Mouse (Mus musculus): ENCODE measurements around the gene Glcci1. TPM values are rescaled to one million over a fixed set of nuclear protein-coding genes. Genes with fewer than 3 reads are reported as not detected.

The Glcci1 gene
- 6.3 and 7.9 TPM in 2 replicates for polyA plus RNA-seq (2015; fragmentation: Nextera tagmentation; extraction: Ambion mirVana)

- H3K27me3 ChIP-seq (ENCODE audit: insufficient read depth, low read length), result no peaks in the 10 kb centered on the region
- peaks cover 24% of the 10 kb centered on the region for H3K4me1 ChIP-seq (ENCODE audit: insufficient read depth, low read length)
- peak within 1 kb of the TSS; percentile 78 for H3K4me2 ChIP-seq (replicated peaks; ENCODE audit: low read depth, low read length)
- peak; percentile 90 for ATAC-seq (ENCODE audit: low FRiP score, low TSS enrichment)
- H3K27ac ChIP-seq (ENCODE audit: low read length), result peak within 1 kb of the TSS; percentile 99
- H3K9ac ChIP-seq (replicated peaks; ENCODE audit: low read length), result peak within 1 kb of the TSS; percentile 98
- WGBS, result 1% methylated on average over 14 of the region's 69 CpGs
- no peaks in the 10 kb centered on the region for H3K9me3 ChIP-seq (ENCODE audit: low read length)
- peak within 1 kb of the TSS; percentile 91 for H3K4me3 ChIP-seq (ENCODE audit: low read length)
- no peaks in the 10 kb centered on the region for H3K36me3 ChIP-seq (ENCODE audit: insufficient read depth, low read length)
These were observed at the start of gene Glcci1 for GRCm38 (mm10) chr6:8509551-8509950. Gene Glcci1 (plus strand): TSS chr6:8509600.

- Histone ChIP-seq H3K4me2 (replicated peaks; ENCODE audit: low read depth, low read length) (no peak overlapping the region), H3K9ac (replicated peaks; ENCODE audit: low read length) (no peak overlapping the region), H3K4me3 (ENCODE audit: low read length) (no peak overlapping the region), H3K9me3 (ENCODE audit: low read length) (no peaks in the 10 kb centered on the region), H3K36me3 (ENCODE audit: insufficient read depth, low read length) (no peaks in the 10 kb centered on the region), H3K27ac (ENCODE audit: low read length) (no peak overlapping the region), H3K4me1 (ENCODE audit: insufficient read depth, low read length) (0 out of 2 replicates have a peak, but pooled peaks cover under 1% of the 10 kb centered on the region), H3K27me3 (ENCODE audit: insufficient read depth, low read length) (no peaks in the 10 kb centered on the region)
- peak; percentile 63; the same call in 1 of the 2 replicates for ATAC-seq (ENCODE audit: low FRiP score, low TSS enrichment)
- 70% methylated on average over 2 of the region's 2 CpGs for WGBS
These were observed 47.0 kb upstream of the Glcci1 start for GRCm38 (mm10) chr6:8462447-8462846.

GRCm38 (mm10) chr6:8465388-8465787 lies 44.0 kb upstream of the Glcci1 start:
- Histone ChIP-seq H3K4me1 (ENCODE audit: insufficient read depth, low read length) (peaks cover 13% of the 10 kb centered on the region), H3K4me2 (replicated peaks; ENCODE audit: low read depth, low read length) (no peak overlapping the region), H3K36me3 (ENCODE audit: insufficient read depth, low read length) (no peaks in the 10 kb centered on the region), H3K27ac (ENCODE audit: low read length) (no peak overlapping the region), H3K4me3 (ENCODE audit: low read length) (no peak overlapping the region), H3K9me3 (ENCODE audit: low read length) (no peaks in the 10 kb centered on the region), H3K27me3 (ENCODE audit: insufficient read depth, low read length) (no peaks in the 10 kb centered on the region), H3K9ac (replicated peaks; ENCODE audit: low read length) (no peak overlapping the region)
- ATAC-seq (ENCODE audit: low FRiP score, low TSS enrichment), result no peak
- 85% methylated on average over 1 of the region's 1 CpGs for WGBS

GRCm38 (mm10) chr6:8465985-8466384 lies 43.4 kb upstream of the Glcci1 start:
- no peak overlapping the region for H3K4me2 ChIP-seq (replicated peaks; ENCODE audit: low read depth, low read length)
- no peaks in the 10 kb centered on the region for H3K9me3 ChIP-seq (ENCODE audit: low read length)
- ATAC-seq (ENCODE audit: low FRiP score, low TSS enrichment), result no peak
- H3K4me3 ChIP-seq (ENCODE audit: low read length), result no peak overlapping the region
- peaks cover 13% of the 10 kb centered on the region for H3K4me1 ChIP-seq (ENCODE audit: insufficient read depth, low read length)
- 75% methylated on average over 5 of the region's 5 CpGs for WGBS
- no peak overlapping the region for H3K27ac ChIP-seq (ENCODE audit: low read length)
- H3K9ac ChIP-seq (replicated peaks; ENCODE audit: low read length), result no peak overlapping the region
- no peaks in the 10 kb centered on the region for H3K27me3 ChIP-seq (ENCODE audit: insufficient read depth, low read length)
- no peaks in the 10 kb centered on the region for H3K36me3 ChIP-seq (ENCODE audit: insufficient read depth, low read length)

- Histone ChIP-seq H3K9me3 (ENCODE audit: low read length) (no peaks in the 10 kb centered on the region), H3K36me3 (ENCODE audit: insufficient read depth, low read length) (no peaks in the 10 kb centered on the region), H3K9ac (replicated peaks; ENCODE audit: low read length) (no peak overlapping the region), H3K4me2 (replicated peaks; ENCODE audit: low read depth, low read length) (no peak overlapping the region), H3K4me3 (ENCODE audit: low read length) (no peak overlapping the region), H3K27me3 (ENCODE audit: insufficient read depth, low read length) (no peaks in the 10 kb centered on the region), H3K27ac (ENCODE audit: low read length) (no peak overlapping the region), H3K4me1 (ENCODE audit: insufficient read depth, low read length) (peaks cover 13% of the 10 kb centered on the region)
- WGBS, result 47% methylated on average over 10 of the region's 10 CpGs
- no peak; the same call in 1 of the 2 replicates for ATAC-seq (ENCODE audit: low FRiP score, low TSS enrichment)
These were observed 41.6 kb upstream of the Glcci1 start for GRCm38 (mm10) chr6:8467667-8468337.

- Histone ChIP-seq H3K27ac (ENCODE audit: low read length) (no peak overlapping the region), H3K4me2 (replicated peaks; ENCODE audit: low read depth, low read length) (no peak overlapping the region), H3K4me3 (ENCODE audit: low read length) (no peak overlapping the region), H3K9me3 (ENCODE audit: low read length) (no peaks in the 10 kb centered on the region), H3K9ac (replicated peaks; ENCODE audit: low read length) (no peak overlapping the region), H3K36me3 (ENCODE audit: insufficient read depth, low read length) (no peaks in the 10 kb centered on the region), H3K27me3 (ENCODE audit: insufficient read depth, low read length) (no peaks in the 10 kb centered on the region), H3K4me1 (ENCODE audit: insufficient read depth, low read length) (peaks cover 22% of the 10 kb centered on the region)
- WGBS, result 83% methylated on average over 3 of the region's 3 CpGs
- ATAC-seq (ENCODE audit: low FRiP score, low TSS enrichment), result peak; percentile 28
These were observed 39.5 kb upstream of the Glcci1 start for GRCm38 (mm10) chr6:8469918-8470317.

- peaks cover 22% of the 10 kb centered on the region for H3K4me1 ChIP-seq (ENCODE audit: insufficient read depth, low read length)
- no peak overlapping the region for H3K4me3 ChIP-seq (ENCODE audit: low read length)
- 83% methylated on average over 3 of the region's 3 CpGs for WGBS
- no peak for ATAC-seq (ENCODE audit: low FRiP score, low TSS enrichment)
- no peaks in the 10 kb centered on the region for H3K9me3 ChIP-seq (ENCODE audit: low read length)
- no peaks in the 10 kb centered on the region for H3K36me3 ChIP-seq (ENCODE audit: insufficient read depth, low read length)
- no peak overlapping the region for H3K9ac ChIP-seq (replicated peaks; ENCODE audit: low read length)
- H3K4me2 ChIP-seq (replicated peaks; ENCODE audit: low read depth, low read length), result no peak overlapping the region
- H3K27me3 ChIP-seq (ENCODE audit: insufficient read depth, low read length), result no peaks in the 10 kb centered on the region
- no peak overlapping the region for H3K27ac ChIP-seq (ENCODE audit: low read length)
These were observed 37.3 kb upstream of the Glcci1 start for GRCm38 (mm10) chr6:8472125-8472524.

GRCm38 (mm10) chr6:8472915-8473314 lies 36.5 kb upstream of the Glcci1 start:
- H3K27ac ChIP-seq (ENCODE audit: low read length), result no peak overlapping the region
- H3K4me1 ChIP-seq (ENCODE audit: insufficient read depth, low read length), result peaks cover 17% of the 10 kb centered on the region
- 23% methylated on average over 5 of the region's 5 CpGs for WGBS
- no peaks in the 10 kb centered on the region for H3K36me3 ChIP-seq (ENCODE audit: insufficient read depth, low read length)
- no peak overlapping the region for H3K4me3 ChIP-seq (ENCODE audit: low read length)
- no peaks in the 10 kb centered on the region for H3K27me3 ChIP-seq (ENCODE audit: insufficient read depth, low read length)
- peak; percentile 29; the same call in 1 of the 2 replicates for ATAC-seq (ENCODE audit: low FRiP score, low TSS enrichment)
- no peak overlapping the region for H3K9ac ChIP-seq (replicated peaks; ENCODE audit: low read length)
- no peak overlapping the region for H3K4me2 ChIP-seq (replicated peaks; ENCODE audit: low read depth, low read length)
- H3K9me3 ChIP-seq (ENCODE audit: low read length), result no peaks in the 10 kb centered on the region

GRCm38 (mm10) chr6:8473498-8473897 lies 35.9 kb upstream of the Glcci1 start:
- Histone ChIP-seq H3K36me3 (ENCODE audit: insufficient read depth, low read length) (no peaks in the 10 kb centered on the region), H3K4me2 (replicated peaks; ENCODE audit: low read depth, low read length) (no peak overlapping the region), H3K27me3 (ENCODE audit: insufficient read depth, low read length) (no peaks in the 10 kb centered on the region), H3K9me3 (ENCODE audit: low read length) (no peaks in the 10 kb centered on the region), H3K27ac (ENCODE audit: low read length) (peak overlapping the region; percentile 59), H3K9ac (replicated peaks; ENCODE audit: low read length) (no peak overlapping the region), H3K4me1 (ENCODE audit: insufficient read depth, low read length) (peaks cover 12% of the 10 kb centered on the region), H3K4me3 (ENCODE audit: low read length) (no peak overlapping the region)
- 35% methylated on average over 5 of the region's 5 CpGs for WGBS
- peak; percentile 32; the same call in 1 of the 2 replicates for ATAC-seq (ENCODE audit: low FRiP score, low TSS enrichment)

GRCm38 (mm10) chr6:8474316-8474715 lies 35.1 kb upstream of the Glcci1 start:
- 61% methylated on average over 3 of the region's 3 CpGs for WGBS
- Histone ChIP-seq H3K36me3 (ENCODE audit: insufficient read depth, low read length) (no peaks in the 10 kb centered on the region), H3K9me3 (ENCODE audit: low read length) (no peaks in the 10 kb centered on the region), H3K4me2 (replicated peaks; ENCODE audit: low read depth, low read length) (no peak overlapping the region), H3K9ac (replicated peaks; ENCODE audit: low read length) (no peak overlapping the region), H3K4me1 (ENCODE audit: insufficient read depth, low read length) (peaks cover 9% of the 10 kb centered on the region; the same call in 1 of the 2 replicates), H3K27me3 (ENCODE audit: insufficient read depth, low read length) (no peaks in the 10 kb centered on the region), H3K27ac (ENCODE audit: low read length) (no peak overlapping the region), H3K4me3 (ENCODE audit: low read length) (no peak overlapping the region)
- ATAC-seq (ENCODE audit: low FRiP score, low TSS enrichment), result no peak

All from kidney, embryonic 16.5 days (tissue).